Mouse (Mus musculus) liver, adult (tissue): ENCODE data around the gene Lao1.
"Not testable (repeated sequence)": the region's sequence is repeated elsewhere in the genome, so short reads cannot be mapped to it uniquely, and the experiment has no call there.

Experiments
- GATA4 ChIP-seq: IDR thresholded peaks from 2 replicates; pipeline ENCODE4 v1.6.1; 2014; ENCODE audit warnings: mild to moderate bottlenecking, low read length; ENCODE audit not compliant: insufficient replicate concordance

Gene Lao1

GRCm38 (mm10) chr4:118961141-118961628 is at the start of gene Lao1:
Lao1 (plus strand) TSS chr4:118961578.
- TF ChIP-seq GATA4: no peak

- TF ChIP-seq GATA4: not testable (repeated sequence)
These were observed 44.0 kb upstream of the Lao1 start, which contains the start of gene Olfr1329 for GRCm38 (mm10) chr4:118917365-118917764. Olfr1329 (minus strand) TSS chr4:118917465.

- TF ChIP-seq GATA4: no peak
These were observed 22.9 kb upstream of the Lao1 start, which contains the start of gene Olfr1328 for GRCm38 (mm10) chr4:118938512-118938911. Olfr1328 (minus strand) TSS chr4:118938612.

- no peak for TF ChIP-seq GATA4
These were observed 2.6 kb upstream of the Lao1 start for GRCm38 (mm10) chr4:118958812-118959211.

- TF ChIP-seq GATA4: no peak
These were observed 6.3 kb downstream of the Lao1 start for GRCm38 (mm10) chr4:118967711-118968110.

GRCm38 (mm10) chr4:118973281-118973680 is 11.9 kb downstream of the Lao1 start:
- TF ChIP-seq GATA4: no peak

GRCm38 (mm10) chr4:118985291-118985690 is 23.9 kb downstream of the Lao1 start:
- no peak for TF ChIP-seq GATA4

GRCm38 (mm10) chr4:118988535-118988934 is 27.2 kb downstream of the Lao1 start:
- TF ChIP-seq GATA4: no peak

GRCm38 (mm10) chr4:118989331-118989730 is 28.0 kb downstream of the Lao1 start:
- no peak for TF ChIP-seq GATA4

- no peak for TF ChIP-seq GATA4
These were observed 30.4 kb downstream of the Lao1 start for GRCm38 (mm10) chr4:118991797-118992196.

- TF ChIP-seq GATA4: no peak
These were observed 35.8 kb downstream of the Lao1 start for GRCm38 (mm10) chr4:118997127-118997542.

- TF ChIP-seq GATA4: no peak
These were observed 38.5 kb downstream of the Lao1 start for GRCm38 (mm10) chr4:118999691-119000486.

- no peak for TF ChIP-seq GATA4
These were observed 40.3 kb downstream of the Lao1 start for GRCm38 (mm10) chr4:119001696-119002095.

GRCm38 (mm10) chr4:119002512-119002911 is 41.1 kb downstream of the Lao1 start:
- TF ChIP-seq GATA4: no peak

GRCm38 (mm10) chr4:119004178-119004577 is 42.8 kb downstream of the Lao1 start:
- TF ChIP-seq GATA4: no peak

- TF ChIP-seq GATA4: no peak
These were observed 43.4 kb downstream of the Lao1 start for GRCm38 (mm10) chr4:119004613-119005339.

GRCm38 (mm10) chr4:119007602-119008001 is 46.2 kb downstream of the Lao1 start:
- TF ChIP-seq GATA4: no peak

GRCm38 (mm10) chr4:119008476-119008875 is 47.1 kb downstream of the Lao1 start:
- TF ChIP-seq GATA4: no peak
